Mouse (Mus musculus) E14TG2a.4 (cell line): ENCODE results near the gene Ufc1.

Experiments used
- CTCF ChIP-seq: conservative IDR thresholded peaks from 2 replicates; pipeline ENCODE4 v1.5.1; 2014; ENCODE audit warnings: low read length
- POU5F1 ChIP-seq: IDR thresholded peaks from 2 replicates; pipeline ENCODE4 v1.6.1; 2014; ENCODE audit warnings: low read length, borderline replicate concordance

DNA sequence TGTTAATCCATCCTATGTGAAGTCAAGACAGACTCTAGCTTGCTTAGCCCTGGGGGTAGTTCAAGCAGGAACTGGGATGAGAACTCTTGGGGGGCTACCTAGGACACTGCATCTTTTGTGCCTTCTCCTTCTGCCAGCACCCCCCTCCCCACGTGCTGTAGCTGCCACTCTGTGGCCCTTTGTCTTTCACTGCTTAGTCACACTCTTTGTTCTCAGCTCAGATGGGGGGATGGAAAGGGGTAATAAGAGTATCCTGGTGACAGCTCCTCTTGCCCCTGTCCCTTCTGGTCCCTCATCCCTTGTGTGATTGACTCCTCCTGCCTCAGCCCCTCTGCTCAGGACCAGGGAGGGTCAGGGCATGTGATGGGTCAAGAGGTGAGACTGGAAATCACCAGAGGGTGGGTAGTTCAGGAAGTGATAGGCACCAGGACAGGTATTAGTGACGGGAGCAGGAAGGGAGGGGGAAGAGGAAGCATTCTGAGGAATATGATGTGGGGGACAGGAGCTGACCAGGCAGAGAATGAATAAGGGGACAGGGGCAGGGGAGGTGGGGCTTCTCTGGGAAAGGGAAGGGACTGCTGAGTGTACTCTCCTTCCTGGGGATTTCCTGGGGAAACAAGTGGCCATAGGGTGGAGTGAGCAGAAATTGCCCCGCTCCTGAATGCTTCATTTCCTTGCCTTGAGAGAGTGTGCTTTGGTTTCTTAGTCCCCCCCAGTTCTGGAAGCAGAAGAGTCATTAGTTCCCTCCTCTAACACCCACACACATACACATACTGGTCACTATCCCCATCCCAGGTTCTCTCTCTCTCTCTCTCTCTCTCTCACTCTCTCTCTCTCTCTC lies 46.2 kb downstream of the Ufc1 start:
- TF ChIP-seq CTCF: no peak
- TF ChIP-seq POU5F1: no peak
